In genomic region chr10:120904676-120905075, GRCm38 (mm10) we compare ENCODE assay signal across 21 mouse cellular contexts. TPM values are rescaled to one million over a fixed set of nuclear protein-coding genes. Genes with fewer than 3 reads are reported as not detected.
DNase-seq lines count a peak whose midpoint lies in the region; ATAC-seq and TF ChIP-seq lines count a peak whose summit lies in the region.
"Had no signal": no experiment of that assay in that cellular context is flagged by ENCODE, and none has a peak within 500 bp of the region (broad histone marks: within the 10 kb centered on the region; RNA-seq: fewer than 3 reads in every experiment).

No protein-coding gene starts in this region.

- H3K79me2 ChIP-seq in heart, adult 2 months (replicated peaks; ENCODE audit: control insufficient read depth, insufficient read depth, low read length), result no peaks in the 10 kb centered on the region

- no peak overlapping the region for H3K9ac ChIP-seq in heart, adult 2 months (ENCODE audit: low read depth, low read length)

- no peak for TF ChIP-seq POLR2A in heart, adult 2 months (IDR thresholded peaks at IDR 0.05; ENCODE audit: insufficient read depth, low read depth, low read length)

- H3K4me3 ChIP-seq in heart, adult 2 months, result no peak overlapping the region
- H3K4me3 ChIP-seq in heart, embryonic 10.5 days, result no peak overlapping the region
- no peak overlapping the region for H3K4me3 ChIP-seq in limb, embryonic 10.5 days

- ATAC-seq in megakaryocyte-erythroid progenitor cell, adult 5-6 weeks (replicated peaks; ENCODE audit: low FRiP score, low TSS enrichment, poor library complexity, severe bottlenecking), result no peak
- ATAC-seq: activated CD4-positive, CD25-positive, alpha-beta regulatory T cell, adult 4 months; CD4-positive, CD25-positive, alpha-beta regulatory T cell, adult 4 months; Patski had no signal

- H3K9me3 ChIP-seq in heart, embryonic 10.5 days, result no peaks in the 10 kb centered on the region
- no peaks in the 10 kb centered on the region for H3K9me3 ChIP-seq in limb, embryonic 10.5 days (replicated peaks)

- no peak overlapping the region for H3K27ac ChIP-seq in heart, adult 2 months
- H3K27ac ChIP-seq in heart, embryonic 10.5 days, result no peak overlapping the region
- no peak overlapping the region for H3K27ac ChIP-seq in limb, embryonic 10.5 days

- WGBS in heart, adult 2 months, result 93% methylated on average over 10 of the region's 10 CpGs
- 82% methylated on average over 10 of the region's 10 CpGs for WGBS in heart, embryonic 10.5 days
- 89% methylated on average over 10 of the region's 10 CpGs for WGBS in limb, embryonic 10.5 days

- no peaks in the 10 kb centered on the region for H3K27me3 ChIP-seq in heart, adult 2 months (ENCODE audit: control insufficient read depth, insufficient read depth, low read length)
- no peaks in the 10 kb centered on the region for H3K27me3 ChIP-seq in heart, embryonic 10.5 days (ENCODE audit: insufficient read depth, poor library complexity, severe bottlenecking)
- peaks cover 15% of the 10 kb centered on the region for H3K27me3 ChIP-seq in limb, embryonic 10.5 days (ENCODE audit: low read depth, poor library complexity, severe bottlenecking)
- H3K27me3 ChIP-seq: CH12.LX, Patski had no signal

- no peak for TF ChIP-seq EP300 in heart, adult 2 months (IDR thresholded peaks at IDR 0.05; ENCODE audit: insufficient read depth, low read depth, low read length)

- H3K36me3 ChIP-seq in heart, adult 2 months (ENCODE audit: control insufficient read depth, insufficient read depth, low read length), result no peaks in the 10 kb centered on the region
- peaks cover 9% of the 10 kb centered on the region for H3K36me3 ChIP-seq in heart, embryonic 10.5 days
- H3K36me3 ChIP-seq in limb, embryonic 10.5 days, result no peaks in the 10 kb centered on the region
- H3K36me3 ChIP-seq: G1E had no signal

- TF ChIP-seq CTCF in heart, adult 2 months (IDR thresholded peaks at IDR 0.05), result no peak

- no peaks in the 10 kb centered on the region; the same call in 1 of the 2 replicates for H3K4me1 ChIP-seq in heart, adult 2 months (ENCODE audit: control insufficient read depth, insufficient read depth, low read length)
- peaks cover 35% of the 10 kb centered on the region for H3K4me1 ChIP-seq in heart, embryonic 10.5 days
- peaks cover 5% of the 10 kb centered on the region; the same call in 1 of the 2 replicates for H3K4me1 ChIP-seq in limb, embryonic 10.5 days

- DNase-seq in heart, adult 11 months, result peak; percentile 70
- DNase-seq in heart, adult 2 months, result no peak
- peak; percentile 61 for DNase-seq in heart, embryonic 10.5 days (ENCODE audit: low spot score)
- DNase-seq in heart, adult 9 months (ENCODE audit: low spot score in 2 of 2), result no peak
- peak; percentile 25 for DNase-seq in limb, embryonic 10.5 days (ENCODE audit: low spot score)
- DNase-seq: adrenal gland, adult 2 months; adrenal gland, adult 8-10 months; adrenal gland, postnatal 10 days; adrenal gland, postnatal 14 days; adrenal gland, postnatal 25 days; adrenal gland, postnatal 36 days; B cell, adult 2 months; cerebellum, adult 11 months; cerebellum, adult 11-12 months; cerebellum, adult 18-20 months had no signal

- intact Hi-C loops in heart, adult 2 months (cut with DNase I), result no loop called here

RNA-seq across cellular contexts. Expression of gene Msrb3, which starts 5.8 kb away (rescaled TPM):
- 10 to 100 TPM; 88.7 to 92.5 TPM for total RNA-seq in heart, adult 2 months (2021)
- polyA plus RNA-seq in heart, adult 2 months (2012; rRNA removed), result 53.5 and 86.5 TPM in 2 replicates
- polyA plus RNA-seq in heart, embryonic 10.5 days (2016; fragmentation: Nextera tagmentation; extraction: Ambion mirVana), result 15.4 and 20.6 TPM in 2 replicates
- polyA plus RNA-seq in limb, embryonic 10.5 days (2016; fragmentation: Nextera tagmentation; extraction: Ambion mirVana), result 5.4 and 7.2 TPM in 2 replicates
- total RNA-seq in megakaryocyte-erythroid progenitor cell, adult 5-6 weeks (2014; fragmentation: Nextera tagmentation), result 0.37 TPM in 1 of 2 replicates, not detected in the other
- 0.88 TPM in 1 of 2 replicates, not detected in the other for total RNA-seq in megakaryocyte-erythroid progenitor cell, adult 5-6 weeks (2017)
- total RNA-seq: CH12.LX had no signal
- polyA plus RNA-seq: G1E had no signal

Comparison
In these comparisons a context has a peak if more than half of its experiments do, and no peak if none do; other contexts are left out.
1. DNase-seq: peak in heart, adult 11 months (single experiment), heart, embryonic 10.5 days (single experiment) and limb, embryonic 10.5 days (single experiment); none in heart, adult 2 months (0 of 2) and heart, adult 9 months (0 of 2).